Mouse (Mus musculus) embryonic facial prominence, embryonic 13.5 days (tissue): ENCODE results near the gene Slc13a4. TPM values are rescaled to one million over a fixed set of nuclear protein-coding genes. Genes with fewer than 3 reads are reported as not detected.

Source experiments
- polyA plus RNA-seq: library from polyadenylated mRNA; unstranded; fragments of >200 nt; fragmentation: Nextera tagmentation; extraction: Ambion mirVana; gene quantifications from 2 replicates; pipeline ENCODE4 v1.2.1, GENCODE M21; 2015

Gene Slc13a4
- polyA plus RNA-seq, 1 experiment from 2014 or later = 0.58 TPM

Other genes with a start within 250 kb of the Slc13a4 start
- 35.9 and 37.4 TPM in 2 replicates for gene Cnot4, start 174.4 kb downstream of the Slc13a4 start, polyA plus RNA-seq
- 31.2 and 35.5 TPM in 2 replicates for gene Nup205, start 130.7 kb downstream of the Slc13a4 start, polyA plus RNA-seq
- 1.5 and 3.1 TPM in 2 replicates for gene Fam180a, start 18.0 kb upstream of the Slc13a4 start, polyA plus RNA-seq
- gene Mtpn, start 231.8 kb upstream of the Slc13a4 start, polyA plus RNA-seq = 153 and 158 TPM in 2 replicates